Mouse (Mus musculus) heart, embryonic 16.5 days (tissue): ENCODE data around the gene Camk1d. TPM values are rescaled to one million over a fixed set of nuclear protein-coding genes. Genes with fewer than 3 reads are reported as not detected.
A peak's percentile ranks its signal among the peaks of the same experiment; 100 is the strongest.

Source experiments
- ATAC-seq: fragments of 200-750 bp; cut with Nextera tagmentation; replicated peaks from 2 replicates; pipeline ENCODE4 v1.8.0; 2017; ENCODE audit warnings: moderate number of reproducible peaks; ENCODE audit not compliant: insufficient read depth, low FRiP score; ENCODE audit errors: extremely low read depth
- H3K27ac ChIP-seq: fragments of 300-500 bp; sonication (generic); 2 replicates; pipeline ENCODE4 v1.5.1; 2014; ENCODE audit warnings: mild to moderate bottlenecking, low read length, control low read depth, moderate library complexity
- H3K27me3 ChIP-seq: fragments of 300-500 bp; sonication (generic); 2 replicates; pipeline ENCODE4 v1.6.1; 2014; ENCODE audit warnings: low read length, mixed read lengths; ENCODE audit not compliant: control insufficient read depth, insufficient read depth
- H3K36me3 ChIP-seq: fragments of 300-500 bp; sonication (generic); 2 replicates; pipeline ENCODE4 v1.6.1; 2014; ENCODE audit not compliant: control insufficient read depth, insufficient read depth
- H3K4me1 ChIP-seq: fragments of 300-500 bp; sonication (generic); 2 replicates; pipeline ENCODE4 v1.6.1; 2014; ENCODE audit warnings: low read length, mixed read lengths; ENCODE audit not compliant: control insufficient read depth, insufficient read depth
- H3K4me2 ChIP-seq: fragments of 300-500 bp; sonication (generic); 2 replicates; pipeline ENCODE4 v1.6.1; 2014; ENCODE audit warnings: low read depth, mild to moderate bottlenecking, control low read depth, low read length
- H3K4me3 ChIP-seq: fragments of 300-500 bp; sonication (generic); 2 replicates; pipeline ENCODE4 v1.5.1; 2014; ENCODE audit warnings: mild to moderate bottlenecking, control low read depth, low read length
- H3K9ac ChIP-seq: fragments of 300-500 bp; sonication (generic); 2 replicates; pipeline ENCODE4 v1.6.1; 2014; ENCODE audit warnings: low read length, control low read depth
- H3K9me3 ChIP-seq: fragments of 300-500 bp; sonication (generic); replicated peaks from 2 replicates; pipeline ENCODE4 v1.6.1; 2016; ENCODE audit warnings: low read length; ENCODE audit not compliant: control insufficient read depth
- WGBS: fragments of 180-500 bp; shearing (Covaris S2); extraction: QIAGEN DNeasy Blood & Tissue Kit; methylation state at CpG from one replicate; pipeline ENCODE4 v1.1.7; 2014; 5-methylcytosine and 5-hydroxymethylcytosine counted together
- polyA plus RNA-seq: library from polyadenylated mRNA; unstranded; fragments of >200 nt; fragmentation: Nextera tagmentation; extraction: Ambion mirVana; gene quantifications from 2 replicates; pipeline ENCODE4 v1.2.1, GENCODE M21; 2015

Gene Camk1d
- polyA plus RNA-seq, 1 experiment from 2014 or later, result 5.9 TPM

DNA sequence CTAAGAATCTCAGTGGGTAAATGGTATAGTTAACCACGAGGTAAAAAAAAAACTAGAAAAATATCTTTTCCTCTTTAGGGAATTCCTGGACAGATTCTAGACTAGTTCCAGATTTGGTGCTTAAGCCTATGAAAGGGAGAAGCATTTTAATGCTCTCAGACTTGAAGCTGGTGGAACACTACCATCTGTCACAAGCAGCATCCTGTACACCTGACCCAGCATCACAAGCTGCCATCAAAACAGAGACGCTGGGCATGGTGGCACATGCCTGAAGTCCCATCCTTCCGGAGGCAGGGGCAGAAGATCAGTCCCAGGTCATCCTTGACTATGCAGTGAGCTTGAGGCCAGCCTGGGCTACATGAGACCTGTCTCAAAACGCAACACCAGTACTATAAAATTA is 295.5 kb downstream of the Camk1d start:
- Histone ChIP-seq H3K9me3 (no peaks in the 10 kb centered on the region), H3K4me1 (peaks cover 10% of the 10 kb centered on the region), H3K4me2 (no peak overlapping the region), H3K4me3 (no peak overlapping the region), H3K27me3 (no peaks in the 10 kb centered on the region), H3K27ac (no peak overlapping the region), H3K36me3 (no peaks in the 10 kb centered on the region), H3K9ac (no peak overlapping the region)
- WGBS, result 84% methylated on average over 4 of the region's 4 CpGs
- no peak for ATAC-seq

DNA sequence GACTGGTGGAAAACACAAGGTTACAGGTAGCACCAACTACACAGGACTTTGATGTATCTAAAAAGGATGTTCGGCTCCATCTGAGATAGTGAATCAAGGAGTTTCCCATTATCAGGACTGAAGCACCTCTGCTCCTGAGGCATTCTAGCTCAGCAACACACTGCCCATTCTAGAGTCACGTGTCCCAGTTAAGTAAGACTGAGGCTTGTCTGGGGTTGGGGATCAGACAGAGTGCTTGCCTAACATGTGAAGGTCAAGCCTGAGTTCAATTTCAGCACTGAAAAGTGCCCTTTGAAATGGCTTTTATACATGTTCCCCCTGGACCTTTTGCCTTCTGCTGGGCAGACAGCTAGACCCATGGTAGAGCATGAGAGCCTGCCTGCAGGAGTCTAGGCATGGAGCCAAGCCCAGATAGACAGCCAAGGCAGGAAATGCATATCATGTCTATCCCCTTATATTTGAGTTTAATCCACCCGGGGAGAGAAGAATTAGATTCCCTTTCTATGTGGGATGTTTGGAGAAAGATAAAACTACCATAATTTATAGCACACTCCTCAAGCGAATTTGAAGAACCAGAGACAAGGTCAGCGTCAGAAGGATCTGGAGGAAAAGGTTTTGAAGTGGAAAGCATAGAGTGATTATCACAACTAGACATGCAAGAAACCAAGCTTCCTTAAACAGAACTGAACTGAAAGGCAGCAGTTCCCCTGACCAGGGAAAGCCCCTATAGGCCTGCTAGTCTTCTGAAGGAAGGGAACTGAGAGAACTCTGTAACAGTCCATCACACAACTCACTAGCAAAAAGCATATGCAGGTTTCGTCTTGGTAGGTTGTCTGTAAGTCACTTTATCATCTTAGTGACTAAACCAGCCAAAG is 296.9 kb downstream of the Camk1d start:
- Histone ChIP-seq H3K9ac (no peak overlapping the region), H3K36me3 (no peaks in the 10 kb centered on the region), H3K4me2 (no peak overlapping the region), H3K4me1 (peaks cover 10% of the 10 kb centered on the region), H3K4me3 (no peak overlapping the region), H3K27me3 (no peaks in the 10 kb centered on the region), H3K9me3 (no peaks in the 10 kb centered on the region), H3K27ac (no peak overlapping the region; the same call in 1 of the 2 replicates)
- peak; percentile 23; the same call in 1 of the 2 replicates for ATAC-seq
- WGBS, result 41% methylated on average over 6 of the region's 6 CpGs

- H3K4me1 ChIP-seq, result peaks cover under 1% of the 10 kb centered on the region; the same call in 1 of the 2 replicates
- no peak overlapping the region for H3K4me2 ChIP-seq
- H3K27me3 ChIP-seq, result no peaks in the 10 kb centered on the region
- no peak for ATAC-seq
- H3K27ac ChIP-seq, result no peak overlapping the region
- no peaks in the 10 kb centered on the region for H3K36me3 ChIP-seq
- no peak overlapping the region for H3K4me3 ChIP-seq
- H3K9ac ChIP-seq, result no peak overlapping the region
- WGBS, result 50% methylated on average over 2 of the region's 2 CpGs
- H3K9me3 ChIP-seq, result no peaks in the 10 kb centered on the region
Observed at GRCm38 (mm10) chr2:5411774-5412173, 302.5 kb downstream of the Camk1d start.

DNA sequence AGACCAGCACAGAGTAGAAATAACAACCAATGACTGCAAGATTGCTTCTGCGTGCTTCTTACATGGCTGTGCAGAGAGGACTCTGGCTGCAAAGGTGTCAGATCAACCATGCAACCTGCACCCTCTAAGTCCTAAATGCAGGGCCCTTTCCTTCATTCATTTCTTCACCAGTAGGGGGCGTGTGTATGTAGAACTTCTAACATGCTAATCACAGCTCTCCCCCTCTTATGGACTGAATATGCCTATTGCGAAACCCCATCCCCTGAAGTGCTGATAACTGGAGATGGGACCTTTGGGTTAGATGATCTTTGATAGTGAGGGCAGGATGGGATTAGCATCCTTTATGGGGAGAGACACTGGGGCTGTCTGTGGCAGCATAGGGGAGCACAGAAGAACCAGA is 310.5 kb downstream of the Camk1d start:
- ATAC-seq, result no peak
- WGBS, result 58% methylated on average over 3 of the region's 3 CpGs
- Histone ChIP-seq H3K4me3 (no peak overlapping the region), H3K27ac (no peak overlapping the region), H3K9ac (no peak overlapping the region), H3K4me2 (no peak overlapping the region), H3K27me3 (no peaks in the 10 kb centered on the region), H3K36me3 (no peaks in the 10 kb centered on the region), H3K9me3 (no peaks in the 10 kb centered on the region), H3K4me1 (no peaks in the 10 kb centered on the region)

GRCm38 (mm10) chr2:5402036-5402435 is 312.3 kb downstream of the Camk1d start:
- Histone ChIP-seq H3K4me2 (no peak overlapping the region), H3K36me3 (no peaks in the 10 kb centered on the region), H3K4me1 (no peaks in the 10 kb centered on the region), H3K27ac (no peak overlapping the region), H3K9ac (no peak overlapping the region), H3K9me3 (no peaks in the 10 kb centered on the region), H3K27me3 (no peaks in the 10 kb centered on the region), H3K4me3 (no peak overlapping the region)
- WGBS, result 89% methylated on average over 12 of the region's 12 CpGs
- ATAC-seq, result no peak

DNA sequence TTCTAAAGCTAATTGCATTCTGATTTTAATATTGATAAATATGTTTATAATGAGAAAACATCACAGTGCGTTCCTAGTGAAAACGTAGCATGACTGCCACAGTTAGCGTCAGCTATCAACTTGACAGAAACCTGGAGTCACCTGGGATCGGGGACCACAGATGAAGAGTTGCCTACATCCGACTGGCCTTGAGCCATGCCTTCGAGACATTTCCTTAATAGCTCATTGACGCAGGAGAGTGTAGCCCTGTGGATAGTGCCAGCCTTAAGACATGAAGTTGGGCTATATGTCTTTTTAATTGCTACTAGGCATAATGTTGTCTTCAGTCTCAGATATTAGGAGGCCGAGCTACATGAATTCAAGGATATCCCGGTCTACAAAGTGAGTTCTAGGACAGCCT is 315.8 kb downstream of the Camk1d start:
- no peak for ATAC-seq
- no peak overlapping the region for H3K4me3 ChIP-seq
- H3K27me3 ChIP-seq, result no peaks in the 10 kb centered on the region
- H3K36me3 ChIP-seq, result no peaks in the 10 kb centered on the region
- no peak overlapping the region for H3K4me2 ChIP-seq
- no peak overlapping the region for H3K9ac ChIP-seq
- no peaks in the 10 kb centered on the region for H3K9me3 ChIP-seq
- H3K4me1 ChIP-seq, result no peaks in the 10 kb centered on the region
- no peak overlapping the region for H3K27ac ChIP-seq
- 82% methylated on average over 9 of the region's 9 CpGs for WGBS

GRCm38 (mm10) chr2:5398043-5398442 is 316.3 kb downstream of the Camk1d start:
- ATAC-seq, result 0 out of 2 replicates have a peak, but pooled peaks have one; percentile 41
- H3K9me3 ChIP-seq, result no peaks in the 10 kb centered on the region
- no peaks in the 10 kb centered on the region for H3K27me3 ChIP-seq
- 69% methylated on average over 6 of the region's 6 CpGs for WGBS
- H3K36me3 ChIP-seq, result no peaks in the 10 kb centered on the region
- H3K4me2 ChIP-seq, result no peak overlapping the region
- no peak overlapping the region for H3K9ac ChIP-seq
- H3K27ac ChIP-seq, result no peak overlapping the region
- no peaks in the 10 kb centered on the region for H3K4me1 ChIP-seq
- H3K4me3 ChIP-seq, result no peak overlapping the region

GRCm38 (mm10) chr2:5397468-5397867 is 316.8 kb downstream of the Camk1d start:
- ATAC-seq, result no peak
- Histone ChIP-seq H3K27ac (no peak overlapping the region), H3K9me3 (no peaks in the 10 kb centered on the region), H3K9ac (no peak overlapping the region), H3K36me3 (no peaks in the 10 kb centered on the region), H3K4me2 (no peak overlapping the region), H3K4me3 (no peak overlapping the region), H3K27me3 (no peaks in the 10 kb centered on the region), H3K4me1 (no peaks in the 10 kb centered on the region)
- 68% methylated on average over 3 of the region's 3 CpGs for WGBS

DNA sequence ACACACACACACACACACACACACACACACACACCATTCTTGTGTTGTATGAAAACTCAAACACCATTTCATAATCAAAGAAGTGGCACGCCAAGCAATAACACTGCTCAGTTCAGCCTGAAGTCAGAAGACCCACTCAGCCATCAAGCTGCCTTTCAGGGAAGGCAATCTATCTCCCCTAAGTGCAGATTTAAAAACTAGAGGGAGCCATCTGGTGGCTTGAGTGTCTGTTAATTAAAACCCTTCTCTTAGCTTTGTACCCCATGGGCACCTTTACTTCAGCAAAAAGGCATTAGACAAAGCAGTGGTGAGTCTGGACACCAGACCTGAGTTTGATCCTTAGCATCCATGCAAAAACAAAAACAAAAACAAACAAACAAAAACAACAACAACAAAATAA is 317.9 kb downstream of the Camk1d start:
- H3K4me2 ChIP-seq, result no peak overlapping the region
- H3K9me3 ChIP-seq, result no peaks in the 10 kb centered on the region
- no peak for ATAC-seq
- no peaks in the 10 kb centered on the region for H3K4me1 ChIP-seq
- WGBS, result 52% methylated on average over 1 of the region's 1 CpGs
- no peak overlapping the region for H3K4me3 ChIP-seq
- H3K27ac ChIP-seq, result no peak overlapping the region
- H3K9ac ChIP-seq, result no peak overlapping the region
- H3K27me3 ChIP-seq, result no peaks in the 10 kb centered on the region
- no peaks in the 10 kb centered on the region for H3K36me3 ChIP-seq
